Mouse (Mus musculus) kidney, adult 9 months (tissue): Measurements from ENCODE around the gene Tob2.

ENCODE experiments used
- DNase-seq: peaks from one replicate; pipeline ENCODE4 v3.0.0; 2022

Gene Tob2

DNA sequence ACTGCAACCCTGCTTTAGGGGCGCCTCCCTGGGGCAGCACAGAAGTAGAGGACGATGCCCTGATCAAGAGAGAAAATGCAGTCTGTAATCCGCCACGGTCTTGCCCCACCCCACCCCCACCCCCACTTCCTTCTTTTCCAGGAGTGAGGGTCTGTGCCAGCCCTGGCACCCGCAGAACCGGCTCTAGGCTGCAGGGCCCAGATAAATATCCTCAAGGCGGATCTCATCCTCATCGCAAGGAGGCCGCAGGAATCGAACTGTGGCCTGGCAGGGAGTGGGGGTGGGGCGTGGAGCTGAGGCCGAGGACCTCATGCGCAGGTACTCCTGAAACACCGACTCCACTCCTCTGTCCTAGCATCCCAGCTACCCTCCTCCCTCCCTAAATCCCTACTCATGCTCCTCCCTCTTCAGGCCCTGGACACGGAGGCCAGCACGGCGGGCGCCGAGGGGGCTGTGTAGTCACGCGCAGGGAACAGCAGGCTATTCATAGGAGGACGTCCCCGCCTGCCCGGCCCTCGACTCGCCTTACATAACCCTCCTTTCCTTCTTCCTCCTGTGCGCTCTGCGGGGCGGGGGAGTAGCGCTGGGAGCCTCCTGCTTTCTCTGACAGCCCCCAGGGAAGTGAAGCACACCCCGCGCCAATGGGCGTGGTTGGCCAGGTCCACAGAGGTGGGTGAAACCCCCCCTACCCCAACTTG is 22.3 kb downstream of the Tob2 start:
- peak; percentile 98 for DNase-seq

GRCm38 (mm10) chr15:81835007-81835880 is 23.4 kb downstream of the Tob2 start:
- peak; percentile 86 for DNase-seq

DNA sequence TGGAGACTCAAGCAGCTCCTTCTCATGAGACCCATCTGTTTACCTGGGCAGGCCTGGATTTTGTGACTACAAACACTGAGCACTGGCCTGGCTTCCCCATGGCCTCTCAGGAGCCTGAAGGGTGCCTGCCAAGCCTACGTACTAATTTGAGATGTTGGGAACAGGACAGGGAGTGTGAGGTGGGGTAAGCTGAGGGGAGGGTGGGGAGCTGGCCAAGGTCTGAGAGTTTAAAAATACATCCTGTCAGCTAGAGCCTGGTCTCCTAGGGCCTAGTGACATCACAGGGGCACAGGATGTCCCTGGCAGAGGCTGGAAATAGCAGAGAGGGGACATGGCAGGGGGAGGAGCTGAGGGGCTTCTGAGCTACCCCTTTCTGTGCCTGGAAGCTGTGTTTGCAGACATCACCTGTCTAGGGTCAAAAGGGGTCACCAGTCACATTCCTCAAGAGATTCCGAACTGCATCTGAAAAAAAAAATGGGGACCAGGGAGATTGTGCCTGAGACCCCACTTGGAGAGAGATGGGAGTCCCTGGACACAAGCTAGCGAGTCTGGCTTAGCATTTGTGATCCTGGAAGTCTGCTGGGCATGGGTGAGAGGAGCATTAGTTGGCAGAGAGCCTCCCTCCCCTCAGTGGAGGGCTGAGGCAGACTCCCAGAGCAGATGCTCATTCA is 24.3 kb downstream of the Tob2 start:
- no peak for DNase-seq

- DNase-seq = no peak
Measured at GRCm38 (mm10) chr15:81833481-81833880, 25.1 kb downstream of the Tob2 start.

GRCm38 (mm10) chr15:81832219-81832618 is 26.4 kb downstream of the Tob2 start:
- DNase-seq = peak; percentile 62

GRCm38 (mm10) chr15:81831136-81831825 is 27.3 kb downstream of the Tob2 start:
- peak; percentile 96 for DNase-seq

GRCm38 (mm10) chr15:81830530-81830929 is 28.1 kb downstream of the Tob2 start:
- DNase-seq = no peak

GRCm38 (mm10) chr15:81829208-81829580 is 29.4 kb downstream of the Tob2 start:
- no peak for DNase-seq

DNA sequence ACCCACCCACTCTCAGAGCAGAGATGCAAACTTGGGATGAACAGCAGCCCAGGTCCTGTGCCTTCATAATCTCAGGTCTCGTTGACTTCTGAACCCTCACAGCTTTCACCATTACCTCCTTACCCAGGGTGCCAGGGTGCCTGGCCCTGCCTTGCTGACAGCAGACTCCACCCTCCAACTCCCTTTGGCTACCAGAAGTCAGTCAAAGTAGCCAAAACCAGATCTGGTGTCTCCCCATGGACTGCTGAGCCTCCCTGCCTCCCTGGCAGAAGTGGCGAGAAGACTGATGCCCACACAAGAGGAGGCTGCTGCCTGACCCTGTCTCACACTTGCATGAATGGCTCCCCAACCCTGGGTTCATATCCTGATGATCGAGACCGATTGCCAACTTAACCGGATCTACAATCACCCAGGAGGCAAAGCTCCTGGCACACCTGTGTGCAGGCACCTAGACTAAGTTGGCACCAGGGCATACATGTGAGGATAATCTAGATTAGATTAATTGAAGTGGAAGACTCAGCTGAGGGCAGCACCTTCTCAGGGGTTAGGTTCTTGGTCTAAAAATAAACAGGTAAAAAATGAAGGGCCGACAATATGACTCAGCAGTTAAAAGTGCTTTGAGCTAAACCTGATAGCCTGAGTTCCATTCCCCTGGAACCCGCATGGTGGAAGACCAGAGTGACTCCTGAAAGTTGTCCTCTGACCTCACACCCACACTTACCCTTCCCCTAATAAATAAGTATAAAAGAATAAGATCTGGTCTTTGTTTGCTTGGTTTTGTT is 30.0 kb downstream of the Tob2 start:
- no peak for DNase-seq

GRCm38 (mm10) chr15:81824832-81825231 is 33.8 kb downstream of the Tob2 start:
- DNase-seq = no peak

GRCm38 (mm10) chr15:81822631-81823030 is 36.0 kb downstream of the Tob2 start:
- no peak for DNase-seq

GRCm38 (mm10) chr15:81818404-81818803 is 40.2 kb downstream of the Tob2 start:
- DNase-seq = no peak

GRCm38 (mm10) chr15:81814716-81815370 is 43.8 kb downstream of the Tob2 start:
- peak; percentile 42 for DNase-seq

DNA sequence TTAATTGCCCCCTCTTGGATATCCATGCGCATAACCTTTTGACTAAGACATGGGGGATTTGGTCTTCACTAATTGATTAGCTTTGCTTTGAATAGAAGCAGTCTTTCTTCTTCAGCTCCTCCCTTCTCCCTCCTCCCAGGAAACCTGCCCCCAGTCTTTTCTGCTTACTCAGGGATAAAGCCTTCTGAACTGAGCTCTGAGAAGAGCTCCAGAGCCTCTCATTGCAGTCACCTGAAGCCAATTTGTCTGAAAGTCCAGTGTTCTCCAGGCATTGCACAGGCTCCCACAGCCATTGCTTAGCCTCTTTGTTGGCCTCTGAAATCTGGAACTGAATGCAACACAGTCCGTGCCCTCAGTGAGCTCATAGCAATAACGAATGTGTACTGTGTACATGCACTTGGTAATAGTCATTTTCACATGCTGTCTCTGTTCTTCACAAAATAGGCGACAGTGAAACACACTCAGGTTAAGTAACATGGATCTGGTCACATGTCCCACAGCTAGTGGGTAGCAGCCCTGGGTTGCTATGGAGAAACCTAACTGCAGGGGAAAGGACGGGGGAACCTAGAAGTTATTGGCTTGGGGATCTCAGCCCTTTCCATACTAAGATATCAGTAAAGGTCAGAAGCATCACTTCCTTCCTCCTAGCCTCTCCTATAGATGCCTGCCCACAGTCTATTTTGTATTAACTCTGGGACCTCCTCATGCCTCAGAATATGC is 44.5 kb downstream of the Tob2 start:
- DNase-seq = peak; percentile 52

GRCm38 (mm10) chr15:81812696-81813631 is 45.6 kb downstream of the Tob2 start:
- peak; percentile 32 for DNase-seq

DNA sequence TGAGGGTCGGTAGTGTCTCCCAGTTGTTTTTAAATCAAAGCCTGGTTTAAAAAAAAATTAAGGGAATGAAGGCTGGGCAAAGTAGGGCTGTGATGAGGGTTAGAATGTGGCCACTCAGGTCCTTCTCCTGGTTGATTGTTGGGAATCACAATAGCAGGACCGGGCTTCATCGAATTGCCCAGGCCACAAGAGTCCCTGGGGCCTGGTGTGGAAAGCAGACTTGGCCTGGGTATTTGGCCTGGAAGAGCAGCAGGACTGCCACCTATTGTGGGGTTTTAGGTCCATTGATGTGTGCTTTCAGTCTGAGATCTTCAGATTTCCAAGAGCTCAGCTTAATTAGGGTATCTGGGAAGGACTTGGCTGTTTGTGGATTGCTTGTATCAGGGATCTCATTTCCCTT is 46.3 kb downstream of the Tob2 start:
- DNase-seq = peak; percentile 47

DNA sequence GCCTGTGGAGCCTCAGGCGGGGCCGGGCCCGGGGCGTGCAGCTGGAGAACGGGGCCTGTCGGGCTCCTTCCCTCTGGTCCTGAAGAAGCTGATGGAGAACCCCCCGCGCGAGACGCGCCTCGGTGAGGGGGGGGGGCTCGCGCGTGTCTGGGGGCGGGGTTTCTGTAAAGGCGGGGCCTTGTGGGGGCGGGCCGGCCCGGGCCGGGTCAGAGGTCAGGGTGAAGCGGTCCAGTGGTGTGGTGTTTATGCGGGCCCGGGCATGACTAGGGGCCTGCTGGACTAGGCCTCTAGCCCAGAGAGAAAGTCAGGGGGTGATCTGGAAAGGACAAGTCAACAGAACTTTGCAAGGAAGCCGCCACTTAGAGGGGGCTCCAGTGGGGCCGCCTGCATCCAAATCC is 47.0 kb downstream of the Tob2 start:
- no peak for DNase-seq

DNA sequence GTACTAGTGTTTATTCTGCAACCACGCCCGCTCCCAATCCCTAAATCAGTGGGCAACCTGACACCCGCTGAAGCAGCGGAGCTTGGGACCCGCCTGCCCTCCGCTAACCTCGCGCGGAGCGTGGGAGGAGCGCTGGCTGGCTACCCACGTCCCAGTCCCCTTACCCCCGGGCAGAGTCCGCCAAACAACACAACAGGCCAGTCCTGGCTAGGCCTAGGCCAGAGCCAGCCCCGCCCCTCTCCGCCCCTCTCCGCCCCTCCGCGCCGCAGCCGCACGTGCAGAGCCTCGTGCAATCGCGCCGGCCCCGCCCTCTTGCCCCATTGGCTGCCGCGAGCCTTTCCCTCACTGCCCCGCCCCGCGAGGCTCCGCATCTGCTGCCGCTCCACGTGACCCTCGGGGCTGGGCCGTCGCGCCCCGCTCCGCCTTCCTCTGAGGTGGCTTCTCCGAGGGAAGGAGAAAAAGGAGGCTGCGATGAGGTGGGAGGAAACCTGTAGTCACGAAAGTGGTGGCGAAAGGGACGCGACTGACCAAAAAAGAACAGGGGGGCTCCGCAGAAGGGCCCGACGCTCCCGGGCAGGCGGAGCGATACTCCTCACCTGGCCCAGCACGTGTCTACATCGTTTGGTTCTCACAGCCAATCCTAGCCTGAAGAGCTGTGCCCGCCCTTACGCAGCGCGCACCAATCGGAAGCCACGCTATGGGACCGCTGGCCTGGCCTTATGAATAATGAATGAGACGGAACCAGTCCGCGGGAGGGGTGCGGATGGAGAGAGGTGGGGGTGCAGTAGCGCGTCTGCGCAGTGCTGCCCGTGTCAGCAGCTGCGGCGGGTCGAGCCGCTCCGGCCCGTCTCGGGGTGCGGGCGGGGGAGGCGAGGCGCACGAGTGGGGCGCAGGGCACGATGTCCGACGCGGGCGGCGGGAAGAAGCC is 47.7 kb downstream of the Tob2 start:
- DNase-seq = peak; percentile 99

DNA sequence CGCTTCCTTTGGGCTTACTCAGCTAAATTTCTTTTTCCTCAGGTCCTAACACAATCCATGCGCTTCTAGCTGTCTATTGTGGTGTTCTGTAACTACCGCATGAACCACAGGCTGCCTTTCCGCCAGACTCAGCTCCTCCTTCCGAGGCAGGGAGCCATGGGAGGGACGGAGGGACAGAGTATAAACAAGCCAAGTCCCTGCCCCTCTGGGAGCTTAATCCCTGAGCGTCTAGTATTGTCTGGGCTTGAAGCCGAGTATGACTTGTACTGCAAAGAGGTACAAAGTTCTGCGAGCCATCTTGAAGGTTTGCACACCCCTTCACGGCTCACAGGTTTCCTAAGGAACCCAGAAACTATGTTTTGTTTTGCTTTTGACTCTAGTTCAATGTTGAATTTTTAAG is 48.4 kb downstream of the Tob2 start:
- peak; percentile 98 for DNase-seq
